Mouse (Mus musculus): ENCODE results near the gene Ssb. TPM values are rescaled to one million over a fixed set of nuclear protein-coding genes. Genes with fewer than 3 reads are reported as not detected.
"Not testable (repeated sequence)": the region's sequence is repeated elsewhere in the genome, so short reads cannot be mapped to it uniquely, and the experiment has no call there.

Gene Ssb
- total RNA-seq, 2 experiments from 2014 or later = 102 to 114 TPM

GRCm38 (mm10) chr2:69862117-69862657, 825 bp downstream of the Ssb start:
- no peak for DNase-seq

DNA sequence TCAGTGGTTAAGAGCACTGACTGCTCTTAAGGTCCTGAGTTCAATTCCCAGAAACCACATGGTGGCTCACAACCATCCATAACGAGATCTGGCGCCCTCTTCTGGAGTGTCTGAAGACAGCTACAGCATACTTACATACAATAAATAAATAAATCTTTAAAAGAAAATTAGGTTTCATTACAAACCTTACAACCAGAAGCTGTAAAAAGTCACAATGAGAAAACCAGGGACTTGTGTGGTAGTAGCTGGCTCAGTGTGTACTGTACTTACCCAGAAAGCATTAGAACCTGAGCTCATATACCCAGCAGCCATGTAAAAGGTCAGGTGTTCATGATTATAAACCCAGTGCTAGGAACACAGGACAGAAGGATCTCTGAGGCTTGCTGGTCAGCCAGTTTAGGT, 22.6 kb downstream of the Ssb start:
- DNase-seq = no peak

GRCm38 (mm10) chr2:69884581-69884980, 23.2 kb downstream of the Ssb start:
- no peak for DNase-seq

- DNase-seq = no peak
Observed at GRCm38 (mm10) chr2:69885050-69885449, 23.7 kb downstream of the Ssb start.

- DNase-seq = peak; percentile 91
Observed at GRCm38 (mm10) chr2:69885451-69886305, 24.3 kb downstream of the Ssb start, which contains the start of gene Mettl5. Gene Mettl5, minus strand, starts transcription at chr2:69885615.

DNA sequence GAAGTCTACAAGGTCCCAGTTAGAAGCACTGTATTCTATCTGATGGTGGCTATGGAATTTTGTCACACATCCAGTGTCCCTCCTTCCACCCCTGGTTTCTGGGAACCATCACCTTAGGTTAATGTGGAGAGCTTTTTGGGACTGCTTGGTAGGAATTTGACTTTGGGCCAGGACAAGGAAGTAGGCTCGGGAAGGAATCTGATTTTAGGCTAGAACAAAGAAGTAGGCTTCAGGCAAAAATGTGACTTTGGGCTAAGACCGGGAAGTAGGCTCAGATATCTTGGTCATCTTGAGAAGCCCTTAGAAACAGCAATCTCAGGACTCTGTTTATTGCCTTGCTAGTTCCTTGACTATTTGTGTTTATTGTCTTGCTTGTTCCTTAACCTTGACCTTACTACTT, 27.6 kb downstream of the Ssb start:
- no peak for DNase-seq

GRCm38 (mm10) chr2:69890843-69891242, 29.5 kb downstream of the Ssb start:
- no peak for DNase-seq

GRCm38 (mm10) chr2:69893145-69893544, 31.8 kb downstream of the Ssb start:
- DNase-seq = no peak

- DNase-seq = no peak
Observed at GRCm38 (mm10) chr2:69893891-69894290, 32.5 kb downstream of the Ssb start.

DNA sequence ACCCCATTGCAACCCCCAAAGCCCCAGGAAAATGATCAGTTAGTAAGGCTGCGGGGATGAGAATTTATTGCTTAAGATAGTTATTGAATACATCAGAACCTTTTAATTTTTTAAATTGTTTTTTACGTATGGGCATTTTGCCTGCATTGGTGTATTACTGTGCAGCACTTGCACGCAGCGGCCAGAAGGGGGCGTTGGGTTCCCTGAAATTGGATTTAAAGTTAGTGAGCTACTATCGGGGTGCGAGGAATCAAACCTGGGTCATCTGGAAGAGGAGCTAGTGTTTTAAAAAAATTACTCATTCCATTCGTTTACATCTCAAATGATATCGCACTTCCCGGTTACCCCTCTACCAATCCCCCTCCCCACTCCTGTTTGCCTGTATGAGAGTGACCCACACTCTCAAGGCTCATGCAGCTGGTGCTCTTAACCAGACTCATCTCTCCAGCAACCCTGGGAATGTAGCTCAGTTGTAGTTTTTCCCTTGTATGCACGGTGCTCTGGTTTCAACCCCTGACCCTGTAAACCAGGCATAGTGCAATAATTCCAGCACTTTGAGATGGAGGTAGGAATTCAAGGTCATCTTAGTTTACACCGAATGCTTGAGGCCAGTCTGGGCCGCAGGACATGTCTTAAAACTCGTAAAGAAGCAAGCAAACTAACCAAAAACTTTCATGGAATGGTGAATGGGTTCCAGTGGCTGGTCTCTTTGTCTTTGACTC, 34.3 kb downstream of the Ssb start:
- no peak for DNase-seq

- DNase-seq = no peak
Observed at GRCm38 (mm10) chr2:69896224-69896581, 34.8 kb downstream of the Ssb start.

DNA sequence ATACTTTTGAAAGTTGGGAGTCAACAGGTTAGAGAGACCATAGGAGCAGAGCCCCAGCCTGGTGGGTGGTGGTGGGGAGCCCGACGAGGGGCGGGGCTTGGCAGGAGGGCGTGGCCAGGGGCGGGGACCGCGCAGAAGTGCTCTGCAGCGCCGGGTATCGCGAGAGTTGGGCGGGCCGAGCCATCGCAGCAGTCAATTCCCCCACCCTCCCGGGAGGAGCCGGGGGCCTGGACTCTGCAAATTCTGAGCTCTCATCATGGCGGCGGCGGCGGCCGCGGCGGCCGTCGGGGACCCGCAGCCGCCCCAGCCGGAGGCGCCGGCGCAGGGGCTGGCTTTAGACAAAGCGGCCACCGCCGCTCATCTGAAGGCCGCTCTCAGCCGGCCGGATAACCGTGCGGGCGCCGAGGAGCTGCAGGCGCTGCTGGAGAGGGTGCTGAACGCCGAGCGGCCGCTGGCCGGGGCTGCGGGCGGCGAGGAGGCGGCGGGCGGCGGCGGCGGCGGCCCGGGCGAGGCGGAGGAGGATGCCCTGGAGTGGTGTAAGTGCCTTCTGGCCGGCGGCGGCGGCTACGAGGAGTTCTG, 35.8 kb downstream of the Ssb start, which contains the start of gene Ubr3:
Gene Ubr3, plus strand, starts transcription at position 208 of the 579 bp plus-strand sequence.
- peak; percentile 100 for DNase-seq

- DNase-seq = peak; percentile 52
Observed at GRCm38 (mm10) chr2:69897618-69898575, 36.5 kb downstream of the Ssb start.

GRCm38 (mm10) chr2:69903541-69903940, 42.2 kb downstream of the Ssb start:
- DNase-seq = no peak

GRCm38 (mm10) chr2:69907394-69907793, 46.0 kb downstream of the Ssb start:
- not testable (repeated sequence) for DNase-seq

GRCm38 (mm10) chr2:69912801-69913200, 51.4 kb downstream of the Ssb start:
- no peak for DNase-seq

- no peak for DNase-seq
Observed at GRCm38 (mm10) chr2:69917301-69917700, 55.9 kb downstream of the Ssb start.
